Comparison of ENCODE assay signal across 8 mouse cellular contexts in genomic region chr11:115603476-115604303, GRCm38 (mm10). TPM values are rescaled to one million over a fixed set of nuclear protein-coding genes. Genes with fewer than 3 reads are reported as not detected.
A peak's percentile ranks its signal among the peaks of the same experiment; 100 is the strongest.
DNase-seq lines count a peak whose midpoint lies in the region; ATAC-seq lines count a peak whose summit lies in the region.

Mrps7 (plus strand) TSS chr11:115603925.
Gga3 (minus strand) TSS chr11:115604051.

- peaks cover 16% of the 10 kb centered on the region; the same call in 1 of the 2 replicates for H3K36me3 ChIP-seq in forebrain, embryonic 11.5 days (ENCODE audit: control insufficient read depth, insufficient read depth, low read length)
- peaks cover 18% of the 10 kb centered on the region for H3K36me3 ChIP-seq in heart, embryonic 16.5 days (ENCODE audit: control insufficient read depth, insufficient read depth)
- H3K36me3 ChIP-seq in liver, embryonic 15.5 days (replicated peaks) = peaks cover 53% of the 10 kb centered on the region
- H3K36me3 ChIP-seq in neural tube, embryonic 12.5 days = peaks cover 32% of the 10 kb centered on the region

- no peaks in the 10 kb centered on the region for H3K9me3 ChIP-seq in forebrain, embryonic 11.5 days (ENCODE audit: control insufficient read depth, low read length)
- no peaks in the 10 kb centered on the region for H3K9me3 ChIP-seq in heart, embryonic 16.5 days (replicated peaks; ENCODE audit: control insufficient read depth, low read length)
- no peaks in the 10 kb centered on the region for H3K9me3 ChIP-seq in liver, embryonic 15.5 days (replicated peaks)
- no peaks in the 10 kb centered on the region for H3K9me3 ChIP-seq in neural tube, embryonic 12.5 days

- ATAC-seq in forebrain, embryonic 11.5 days (replicated peaks; ENCODE audit: low FRiP score) = peak; percentile 98
- peak; percentile 95 for ATAC-seq in heart, embryonic 16.5 days (replicated peaks; ENCODE audit: extremely low read depth, insufficient read depth, low FRiP score)
- peak; percentile 95 for ATAC-seq in liver, embryonic 15.5 days (ENCODE audit: insufficient read depth)
- peak; percentile 96 for ATAC-seq in neural tube, embryonic 12.5 days (ENCODE audit: low FRiP score, low read depth)

- no peaks in the 10 kb centered on the region for H3K27me3 ChIP-seq in forebrain, embryonic 11.5 days (ENCODE audit: control insufficient read depth, insufficient read depth, low read length)
- H3K27me3 ChIP-seq in heart, embryonic 16.5 days (ENCODE audit: control insufficient read depth, insufficient read depth, low read length) = no peaks in the 10 kb centered on the region
- no peaks in the 10 kb centered on the region for H3K27me3 ChIP-seq in liver, embryonic 15.5 days
- no peaks in the 10 kb centered on the region for H3K27me3 ChIP-seq in neural tube, embryonic 12.5 days (replicated peaks)

- DNase-seq in CD8-positive naive resting alpha-beta T cell, adult 2 months (ENCODE audit: low read depth in 2 of 2, low spot score in 2 of 2) = peak; percentile 91 to 92
- peak; percentile 81 for DNase-seq in c-Kit-positive CD71-negative TER-119-negative erythroid progenitor cells, embryonic 14.5 days (ENCODE audit: low read depth)
- peak; percentile 93 for DNase-seq in forebrain, embryonic 11.5 days (ENCODE audit: low spot score)
- peak; percentile 94 to 97 for DNase-seq in kidney, postnatal 36 days
- DNase-seq in telencephalon, adult 2 months (ENCODE audit: low read depth, low spot score) = peak; percentile 69

- peak within 1 kb of the TSS; percentile 96 for H3K4me3 ChIP-seq in forebrain, embryonic 11.5 days (ENCODE audit: low read depth, low read length)
- peak within 1 kb of the TSS; percentile 94 for H3K4me3 ChIP-seq in heart, embryonic 16.5 days (ENCODE audit: low read length)
- peak within 1 kb of the TSS; percentile 98 for H3K4me3 ChIP-seq in liver, embryonic 15.5 days (replicated peaks)
- peak within 1 kb of the TSS; percentile 91 for H3K4me3 ChIP-seq in neural tube, embryonic 12.5 days

- H3K27ac ChIP-seq in forebrain, embryonic 11.5 days (ENCODE audit: low read depth, low read length) = peak within 1 kb of the TSS; percentile 75
- H3K27ac ChIP-seq in heart, embryonic 16.5 days (ENCODE audit: low read length) = peak within 1 kb of the TSS; percentile 91
- peak within 1 kb of the TSS; percentile 91 for H3K27ac ChIP-seq in liver, embryonic 15.5 days (replicated peaks)
- peak within 1 kb of the TSS; percentile 74 for H3K27ac ChIP-seq in neural tube, embryonic 12.5 days

- under 1% methylated on average over 91 of the region's 93 CpGs for WGBS in forebrain, embryonic 11.5 days
- under 1% methylated on average over 69 of the region's 93 CpGs for WGBS in heart, embryonic 16.5 days
- under 1% methylated on average over 91 of the region's 93 CpGs for whole genome bisulfite sequencing in liver, embryonic 15.5 days (ENCODE audit: insufficient replicate concordance)
- under 1% methylated on average over 92 of the region's 93 CpGs for WGBS in neural tube, embryonic 12.5 days

- peaks cover 10% of the 10 kb centered on the region for H3K4me1 ChIP-seq in forebrain, embryonic 11.5 days (replicated peaks; ENCODE audit: control insufficient read depth, insufficient read depth, low read length)
- H3K4me1 ChIP-seq in heart, embryonic 16.5 days (ENCODE audit: control insufficient read depth, insufficient read depth, low read length) = peaks cover 33% of the 10 kb centered on the region
- H3K4me1 ChIP-seq in liver, embryonic 15.5 days (replicated peaks) = peaks cover 61% of the 10 kb centered on the region
- H3K4me1 ChIP-seq in neural tube, embryonic 12.5 days = peaks cover 25% of the 10 kb centered on the region

- peak within 1 kb of the TSS; percentile 94 for H3K4me2 ChIP-seq in forebrain, embryonic 11.5 days (ENCODE audit: low read depth, low read length, severe bottlenecking)
- peak within 1 kb of the TSS; percentile 93 for H3K4me2 ChIP-seq in heart, embryonic 16.5 days (ENCODE audit: low read depth, low read length)
- peak within 1 kb of the TSS; percentile 85 for H3K4me2 ChIP-seq in liver, embryonic 15.5 days
- peak within 1 kb of the TSS; percentile 95 for H3K4me2 ChIP-seq in neural tube, embryonic 12.5 days (replicated peaks)

- H3K9ac ChIP-seq in forebrain, embryonic 11.5 days (ENCODE audit: low read length) = peak within 1 kb of the TSS; percentile 94
- H3K9ac ChIP-seq in heart, embryonic 16.5 days (ENCODE audit: low read length) = peak within 1 kb of the TSS; percentile 99
- peak within 1 kb of the TSS; percentile 95 for H3K9ac ChIP-seq in liver, embryonic 15.5 days
- H3K9ac ChIP-seq in neural tube, embryonic 12.5 days = peak within 1 kb of the TSS; percentile 95

RNA-seq across cellular contexts. Expression of gene Mrps7, which starts in this region (rescaled TPM):
- polyA plus RNA-seq in forebrain, embryonic 11.5 days (2014; fragmentation: Nextera tagmentation; extraction: Ambion mirVana) = 93.9 and 95.3 TPM in 2 replicates
- polyA plus RNA-seq in heart, embryonic 16.5 days (2015; fragmentation: Nextera tagmentation; extraction: Ambion mirVana) = 84.4 and 86.2 TPM in 2 replicates
- 49.5 and 51.3 TPM in 2 replicates for polyA plus RNA-seq in liver, embryonic 15.5 days (2015; fragmentation: Nextera tagmentation; extraction: Ambion mirVana)
- 85.2 and 90.2 TPM in 2 replicates for polyA plus RNA-seq in neural tube, embryonic 12.5 days (2016; fragmentation: Nextera tagmentation; extraction: Ambion mirVana)

RNA-seq across cellular contexts. Expression of gene Gga3, which starts in this region (rescaled TPM):
- 36.5 and 37.1 TPM in 2 replicates for polyA plus RNA-seq in forebrain, embryonic 11.5 days (2014; fragmentation: Nextera tagmentation; extraction: Ambion mirVana)
- polyA plus RNA-seq in heart, embryonic 16.5 days (2015; fragmentation: Nextera tagmentation; extraction: Ambion mirVana) = 15.4 and 18.8 TPM in 2 replicates
- polyA plus RNA-seq in liver, embryonic 15.5 days (2015; fragmentation: Nextera tagmentation; extraction: Ambion mirVana) = 7.7 and 8.2 TPM in 2 replicates
- 33.7 and 38.5 TPM in 2 replicates for polyA plus RNA-seq in neural tube, embryonic 12.5 days (2016; fragmentation: Nextera tagmentation; extraction: Ambion mirVana)

Comparison
In these comparisons a context has a peak if more than half of its experiments do, and no peak if none do; other contexts are left out.
1. Peak in every context shown above with its lines: DNase-seq, ATAC-seq, H3K4me3 ChIP-seq and H3K27ac ChIP-seq.